Mouse (Mus musculus) hindlimb bud, embryonic 11.5 days (tissue): ENCODE data around the gene Gm8765.
"Not testable (repeated sequence)": the region's sequence is repeated elsewhere in the genome, so short reads cannot be mapped to it uniquely, and the experiment has no call there.

Experiments
- DNase-seq: peaks from one replicate; pipeline ENCODE4 v3.0.0-alpha.2; 2012; ENCODE audit warnings: low read depth, low spot score; ENCODE audit errors: extremely low spot score

Gm8765 gene

GRCm38 (mm10) chr13:50698012-50698411, at the start of gene Gm8765:
Gene Gm8765, plus strand, starts transcription at chr13:50698312.
- not testable (repeated sequence) for DNase-seq

- not testable (repeated sequence) for DNase-seq
Observed at GRCm38 (mm10) chr13:50648771-50649170, 49.3 kb upstream of the Gm8765 start.

- not testable (repeated sequence) for DNase-seq
Observed at GRCm38 (mm10) chr13:50750282-50750681, 52.2 kb downstream of the Gm8765 start.

DNA sequence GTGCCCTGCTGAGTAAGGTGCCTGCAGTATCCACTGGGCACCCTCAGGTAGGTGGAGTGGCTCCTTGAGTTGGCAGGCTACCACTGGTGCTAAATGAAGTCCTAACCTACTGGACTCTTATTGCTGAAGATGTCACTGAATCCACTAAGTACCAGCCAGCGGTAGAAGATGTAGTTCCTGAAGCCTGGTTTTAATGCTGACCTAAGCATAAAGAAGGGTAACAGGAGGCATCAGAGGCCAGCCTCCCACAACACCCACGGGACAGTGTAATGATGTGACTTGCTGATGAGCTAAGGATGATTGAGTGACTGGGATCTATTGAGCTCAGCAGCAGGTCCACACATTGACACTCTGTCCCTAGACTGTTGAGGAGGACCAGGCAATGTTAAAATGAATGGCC, 53.6 kb downstream of the Gm8765 start:
- DNase-seq: no peak

GRCm38 (mm10) chr13:50752961-50753360, 54.8 kb downstream of the Gm8765 start:
- DNase-seq: not testable (repeated sequence)
